ENCODE assay signal across 7 mouse cellular contexts in genomic region chr12:52381161-52381967, GRCm38 (mm10).
DNase-seq lines count a peak whose midpoint lies in the region; ATAC-seq lines count a peak whose summit lies in the region.

No protein-coding gene starts in this region.

- ATAC-seq in forebrain, embryonic 12.5 days (ENCODE audit: low FRiP score): peak; percentile 78
- ATAC-seq in liver, embryonic 11.5 days (replicated peaks; ENCODE audit: low FRiP score): peak; percentile 59

- intact Hi-C loops in gastrocnemius, postnatal 36 days (cut with DNase I): no loop called here

- 41% methylated on average over 18 of the region's 18 CpGs for WGBS in forebrain, embryonic 12.5 days
- WGBS in liver, embryonic 11.5 days: 61% methylated on average over 18 of the region's 18 CpGs

- H3K36me3 ChIP-seq in forebrain, embryonic 12.5 days (replicated peaks): no peaks in the 10 kb centered on the region
- H3K36me3 ChIP-seq in liver, embryonic 11.5 days (ENCODE audit: control insufficient read depth, insufficient read depth, low read length): no peaks in the 10 kb centered on the region

- no peak overlapping the region for H3K4me2 ChIP-seq in forebrain, embryonic 12.5 days
- H3K4me2 ChIP-seq in liver, embryonic 11.5 days: 0 out of 2 replicates have a peak overlapping the region, but pooled peaks have one; percentile 32

- peaks cover 31% of the 10 kb centered on the region for H3K4me1 ChIP-seq in forebrain, embryonic 12.5 days
- H3K4me1 ChIP-seq in liver, embryonic 11.5 days (replicated peaks; ENCODE audit: control insufficient read depth, insufficient read depth, low read length): peaks cover 5% of the 10 kb centered on the region; the same call in 1 of the 2 replicates

- H3K27ac ChIP-seq in forebrain, embryonic 12.5 days: peak overlapping the region; percentile 51
- no peak overlapping the region for H3K27ac ChIP-seq in liver, embryonic 11.5 days (ENCODE audit: low read depth, low read length)

- peak overlapping the region; percentile 25; the same call in 1 of the 2 replicates for H3K9ac ChIP-seq in forebrain, embryonic 12.5 days
- H3K9ac ChIP-seq in liver, embryonic 11.5 days (ENCODE audit: low read depth, low read length): no peak overlapping the region

- peak; percentile 54 for DNase-seq in retina, postnatal 1 day
- DNase-seq in retina, embryonic 14.5 days (ENCODE audit: low spot score): no peak
- DNase-seq in liver, embryonic 11.5 days (ENCODE audit: low spot score): peak; percentile 41
- no peak for DNase-seq in frontal cortex, adult 2 months (ENCODE audit: extremely low spot score in 1 of 2, low spot score in 1 of 2)
- DNase-seq in MN1 (ENCODE audit: low spot score): no peak
- DNase-seq in gastrocnemius, postnatal 36 days: no peak

- H3K9me3 ChIP-seq in forebrain, embryonic 12.5 days: no peaks in the 10 kb centered on the region
- H3K9me3 ChIP-seq in liver, embryonic 11.5 days (ENCODE audit: control insufficient read depth, low read length): no peaks in the 10 kb centered on the region

- no peaks in the 10 kb centered on the region for H3K27me3 ChIP-seq in forebrain, embryonic 12.5 days
- no peaks in the 10 kb centered on the region for H3K27me3 ChIP-seq in liver, embryonic 11.5 days (replicated peaks; ENCODE audit: control insufficient read depth, insufficient read depth, low read length)

- H3K4me3 ChIP-seq in forebrain, embryonic 12.5 days (replicated peaks): no peak overlapping the region
- H3K4me3 ChIP-seq in liver, embryonic 11.5 days (ENCODE audit: low read depth, low read length): no peak overlapping the region

Comparison
In these comparisons a context has a peak if more than half of its experiments do, and no peak if none do; other contexts are left out.
1. DNase-seq: peak in retina, postnatal 1 day (single experiment) and liver, embryonic 11.5 days (single experiment); none in retina, embryonic 14.5 days (single experiment), frontal cortex, adult 2 months (0 of 2), MN1 (single experiment) and gastrocnemius, postnatal 36 days (0 of 2).